Mouse (Mus musculus) telencephalon, adult 2 months (tissue): ENCODE measurements around the gene Upf1.
A peak's percentile ranks its signal among the peaks of the same experiment; 100 is the strongest.

Source experiments
- DNase-seq: peaks from one replicate; pipeline ENCODE4 v3.0.0-alpha.2; 2011; ENCODE audit warnings: low read depth, low spot score

Upf1 gene

DNA sequence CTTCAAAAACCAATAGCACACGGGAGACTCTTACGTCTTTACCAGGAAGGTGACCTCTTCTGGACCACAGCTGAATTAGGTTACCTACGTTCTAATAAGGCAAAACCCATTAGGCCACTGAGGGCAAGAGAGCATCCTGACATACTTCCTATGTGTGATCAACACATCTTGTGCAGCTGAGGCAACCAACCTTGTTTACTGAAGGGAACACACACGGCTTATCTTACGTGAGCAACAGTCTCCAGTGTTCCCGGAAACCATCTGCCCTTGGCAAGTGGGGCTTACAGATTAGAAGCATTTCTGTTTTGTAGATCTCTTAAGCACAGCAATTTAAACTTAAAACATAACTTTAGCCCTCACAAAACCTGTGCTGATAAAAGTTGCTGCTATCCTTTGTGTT is 25.6 kb downstream of the Upf1 start:
- no peak for DNase-seq

- no peak for DNase-seq
Observed at GRCm38 (mm10) chr8:70323716-70324115, 29.4 kb downstream of the Upf1 start.

DNA sequence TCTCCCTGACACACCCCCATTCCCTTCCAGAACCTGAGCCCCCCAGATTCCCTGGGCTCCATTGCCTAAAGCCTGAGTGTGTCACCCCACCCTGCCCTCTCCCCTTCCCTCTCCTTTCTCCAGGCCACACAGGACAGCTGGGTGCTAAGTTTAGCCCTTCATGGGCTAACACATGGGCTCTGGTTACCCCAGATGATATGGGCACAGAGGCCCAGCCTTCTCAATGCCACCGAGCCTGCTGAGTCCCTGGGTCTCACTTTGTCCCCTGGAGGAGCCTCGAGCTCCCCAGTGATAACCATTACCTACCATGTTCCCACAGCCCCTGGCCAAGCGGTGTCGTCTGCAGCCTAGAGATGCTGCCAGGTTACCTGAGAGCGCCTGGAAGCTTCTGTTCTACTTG is 35.2 kb downstream of the Upf1 start:
- DNase-seq = no peak

DNA sequence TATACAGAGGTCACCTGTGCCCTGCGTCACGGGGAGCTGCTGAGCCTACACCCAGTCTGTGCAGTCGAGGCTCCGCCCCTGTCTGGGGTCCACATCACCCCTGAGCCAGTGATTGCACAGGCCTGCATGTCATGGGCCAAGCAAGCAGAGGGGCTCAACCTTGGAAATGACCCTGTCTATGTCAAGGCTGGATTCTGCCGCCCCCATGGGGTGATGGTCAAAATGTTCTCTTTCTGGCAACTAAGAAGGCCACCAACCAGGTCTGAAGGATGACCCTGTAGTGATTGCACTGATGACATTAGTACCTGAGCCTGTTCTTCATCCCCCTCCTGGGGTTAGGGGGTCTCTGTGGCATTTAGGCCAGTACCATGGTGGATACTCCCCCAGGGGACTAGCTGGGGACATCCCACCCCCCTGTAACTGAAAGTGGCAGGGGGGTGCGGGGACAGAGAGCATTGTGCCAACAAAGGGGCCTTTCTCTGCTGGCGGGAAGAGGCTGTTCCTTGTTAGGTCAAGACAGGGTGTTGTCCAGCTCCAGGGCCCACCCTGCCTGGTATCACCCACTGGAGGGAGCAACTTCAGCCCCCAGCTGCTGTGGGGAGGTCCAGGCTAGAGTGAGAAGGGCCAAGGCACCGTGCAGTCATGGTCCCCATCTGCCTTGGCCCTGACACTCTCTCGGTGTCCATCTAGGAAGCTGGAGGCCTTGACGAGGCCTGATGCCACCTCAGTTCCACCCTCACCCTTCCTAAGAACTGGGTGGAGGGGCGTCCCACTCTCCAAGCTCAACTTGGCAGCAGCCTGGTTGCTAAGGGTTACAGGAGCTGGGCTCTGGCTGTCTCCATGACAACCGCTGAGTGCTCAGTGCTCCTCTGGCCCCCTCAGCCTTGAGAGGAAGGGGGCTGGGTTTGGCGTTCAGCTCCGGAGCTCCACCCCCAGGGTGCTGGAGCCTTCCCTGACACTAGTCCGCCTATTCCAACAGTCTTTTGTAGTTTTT is 36.3 kb downstream of the Upf1 start:
- DNase-seq = peak; percentile 93

- DNase-seq = no peak
Observed at GRCm38 (mm10) chr8:70315624-70316510, 37.2 kb downstream of the Upf1 start, which contains the start of gene Cers1. Cers1 (plus strand) TSS chr8:70315775.

DNA sequence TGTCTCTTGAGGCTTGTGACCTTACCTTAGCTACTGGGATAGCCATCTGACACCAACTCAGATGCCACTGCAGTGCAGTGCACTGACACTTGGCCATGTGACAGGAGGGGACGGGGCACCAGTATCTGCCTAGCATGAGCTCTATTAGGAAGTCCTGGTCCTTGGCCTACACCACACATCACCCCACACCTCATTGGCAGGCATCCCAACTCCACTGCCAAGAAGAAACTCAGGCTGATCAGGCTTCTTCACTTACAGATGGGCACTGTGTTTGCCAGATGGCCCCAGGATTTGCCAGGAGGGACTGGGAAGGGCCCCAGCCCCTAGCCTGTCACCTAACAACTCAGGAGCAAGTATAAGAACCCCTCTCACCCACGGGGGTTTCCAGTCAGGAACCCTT is 39.7 kb downstream of the Upf1 start:
- DNase-seq = no peak

DNA sequence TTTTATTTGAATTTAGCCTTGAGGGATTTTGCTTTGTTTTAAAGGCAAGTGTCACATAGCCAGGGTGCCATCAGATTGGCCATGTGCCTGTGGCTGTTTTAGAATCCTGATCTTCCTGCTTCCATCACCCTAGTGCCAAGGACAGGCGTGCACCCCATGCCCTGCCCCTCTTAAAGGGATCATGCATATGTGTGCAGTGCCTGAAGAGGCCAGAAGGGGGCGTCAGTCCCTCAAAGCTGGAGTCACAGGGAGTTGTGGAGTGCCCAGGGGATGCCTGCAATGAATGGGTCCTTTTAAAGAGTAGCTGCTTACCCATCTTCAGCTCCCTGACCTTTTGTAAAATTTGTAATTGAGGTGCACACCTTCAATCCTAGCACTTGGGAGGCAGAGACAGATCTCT is 43.8 kb downstream of the Upf1 start:
- DNase-seq = no peak

DNA sequence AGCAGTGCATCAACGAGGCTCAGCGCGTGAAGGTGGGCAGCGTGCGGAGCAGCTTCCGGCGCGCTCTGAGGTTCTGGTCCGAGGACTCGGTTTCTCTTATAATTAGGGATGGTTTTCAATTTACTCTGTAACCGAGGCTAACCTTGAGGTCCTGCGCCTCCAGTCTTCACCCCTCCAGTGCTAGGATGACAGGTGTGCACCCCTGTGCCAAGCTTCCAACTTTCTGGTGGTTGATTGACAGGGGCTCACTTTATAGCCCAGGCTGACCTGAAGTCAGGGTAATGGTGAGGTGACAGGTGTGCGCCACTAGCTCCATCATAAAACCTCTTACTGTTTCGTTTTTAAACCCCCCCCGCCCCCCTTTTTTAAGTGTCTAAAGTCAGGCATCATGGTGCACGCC is 50.2 kb downstream of the Upf1 start:
- no peak for DNase-seq

DNA sequence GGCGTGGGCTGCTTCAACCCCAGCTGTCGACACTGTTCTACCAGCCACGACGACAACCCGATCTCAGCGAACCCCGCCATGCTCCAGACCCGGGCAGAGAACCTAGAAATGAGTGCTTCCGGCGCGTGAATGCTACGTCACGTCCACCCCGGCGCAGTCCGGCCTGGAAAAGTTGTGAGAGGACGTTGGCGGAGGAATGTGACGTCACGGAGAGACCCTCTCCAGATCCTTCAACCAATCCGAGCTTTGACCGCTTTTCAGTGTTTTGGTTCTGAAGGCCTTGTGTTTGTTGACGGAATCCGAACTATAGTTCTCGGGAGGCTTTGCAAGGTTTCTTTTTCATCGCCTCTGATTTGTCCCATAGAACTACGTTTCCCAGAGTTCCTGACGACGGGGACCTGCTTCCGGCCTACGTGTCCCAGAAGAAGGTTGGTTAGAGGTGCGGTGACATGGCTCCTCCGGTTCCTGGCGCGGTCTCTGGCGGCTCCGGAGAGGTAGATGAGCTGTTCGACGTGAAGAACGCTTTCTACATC is 50.7 kb downstream of the Upf1 start, which contains the start of the genes Ddx49 and Cope:
Ddx49 (minus strand) TSS at position 132 of the 533 bp plus-strand sequence.
Cope (plus strand) TSS at position 161 of the 533 bp plus-strand sequence.
- DNase-seq = peak; percentile 96

DNA sequence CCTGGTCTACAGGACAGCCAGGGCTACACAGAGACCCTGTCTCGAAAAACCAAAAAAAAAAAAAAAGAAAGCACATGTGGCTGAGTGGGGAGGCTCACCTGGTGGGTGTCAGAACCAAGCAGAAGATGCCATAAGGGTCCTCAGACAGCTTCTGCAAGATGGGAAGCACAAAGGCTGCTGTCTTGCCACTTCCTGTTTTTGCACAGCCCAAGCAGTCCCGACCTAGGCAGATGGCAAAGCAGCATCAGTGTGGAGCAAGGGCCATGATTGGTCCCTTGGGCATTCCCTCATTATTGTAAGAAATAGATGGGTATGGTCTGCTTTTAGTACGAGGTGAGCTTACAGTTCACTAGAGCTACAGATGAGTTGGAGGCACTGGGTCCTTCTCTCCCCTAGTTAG is 52.2 kb downstream of the Upf1 start:
- no peak for DNase-seq

DNA sequence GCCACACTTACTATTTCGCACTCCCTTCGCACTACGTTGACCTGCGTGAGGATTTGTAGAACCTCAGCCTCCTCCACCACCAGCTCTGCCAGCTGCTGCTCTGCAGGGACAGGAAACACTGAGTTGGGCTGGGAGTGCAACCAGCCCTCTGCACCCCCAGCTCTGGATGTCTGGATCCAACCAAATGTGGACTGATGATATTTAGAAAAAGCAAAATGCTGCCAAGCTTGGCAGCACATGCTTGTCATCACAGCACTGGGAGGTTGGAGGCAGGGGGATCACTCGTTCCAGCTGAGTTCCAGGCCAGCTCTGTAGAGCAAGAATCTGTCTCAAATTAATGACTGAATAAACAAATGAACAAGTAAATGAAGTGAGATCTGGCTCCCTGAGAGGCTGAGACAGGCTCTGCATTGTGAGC is 59.1 kb downstream of the Upf1 start:
- no peak for DNase-seq

DNA sequence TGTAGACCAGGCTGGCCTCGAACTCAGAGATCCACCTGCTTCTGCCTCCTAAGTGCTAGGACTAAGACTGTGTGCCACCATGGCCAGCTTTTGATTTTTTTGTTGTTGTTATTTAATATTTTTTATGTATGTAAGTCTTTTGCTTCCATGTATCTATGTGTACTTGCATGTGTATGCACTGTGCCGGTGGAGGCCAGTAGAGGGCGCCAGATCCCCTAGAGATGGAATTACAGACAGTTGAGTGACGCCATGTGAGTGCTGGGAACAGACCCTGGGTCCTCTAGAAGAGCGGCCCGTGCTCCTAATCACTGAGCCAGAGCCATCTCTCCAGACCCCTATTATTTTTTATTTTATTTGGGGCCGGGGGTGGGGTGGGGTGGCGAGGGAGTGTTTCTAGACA is 66.3 kb downstream of the Upf1 start:
- DNase-seq = no peak

DNA sequence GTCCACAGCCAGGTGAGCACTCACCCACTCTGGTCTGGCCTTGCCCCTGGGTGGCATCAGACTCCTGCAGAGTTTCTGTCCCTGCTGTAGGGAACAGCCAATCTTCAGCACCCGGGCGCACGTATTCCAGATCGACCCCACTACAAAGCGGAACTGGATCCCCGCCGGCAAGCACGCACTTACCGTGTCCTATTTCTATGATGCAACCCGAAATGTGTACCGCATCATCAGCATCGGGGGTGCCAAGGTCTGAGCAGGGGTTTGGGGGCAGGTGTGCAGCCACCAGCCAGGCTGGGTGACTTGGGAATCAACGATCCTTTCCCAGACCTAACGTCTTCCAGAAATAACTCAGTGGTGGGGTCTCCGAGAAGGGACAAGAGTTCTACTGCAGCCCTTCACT is 67.8 kb downstream of the Upf1 start:
- no peak for DNase-seq

DNA sequence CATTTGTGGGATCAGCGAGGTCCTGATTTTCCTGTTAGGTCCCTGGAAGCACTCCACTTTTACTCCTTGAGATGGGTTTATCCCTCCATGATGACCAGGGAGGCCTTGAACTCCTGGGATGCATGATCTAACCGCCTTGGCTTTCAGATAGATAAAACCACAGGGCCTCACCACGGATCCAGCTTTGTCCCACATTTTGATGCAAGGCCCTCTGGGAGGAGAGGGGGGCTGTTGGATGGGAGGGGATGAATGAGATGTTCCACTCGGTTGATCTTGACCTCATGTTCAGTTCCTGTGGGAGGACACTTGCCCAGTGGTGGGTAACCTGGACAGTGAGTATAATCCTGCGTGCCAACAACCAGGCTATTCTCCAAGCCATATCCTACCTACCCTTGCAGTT is 68.7 kb downstream of the Upf1 start:
- no peak for DNase-seq

DNA sequence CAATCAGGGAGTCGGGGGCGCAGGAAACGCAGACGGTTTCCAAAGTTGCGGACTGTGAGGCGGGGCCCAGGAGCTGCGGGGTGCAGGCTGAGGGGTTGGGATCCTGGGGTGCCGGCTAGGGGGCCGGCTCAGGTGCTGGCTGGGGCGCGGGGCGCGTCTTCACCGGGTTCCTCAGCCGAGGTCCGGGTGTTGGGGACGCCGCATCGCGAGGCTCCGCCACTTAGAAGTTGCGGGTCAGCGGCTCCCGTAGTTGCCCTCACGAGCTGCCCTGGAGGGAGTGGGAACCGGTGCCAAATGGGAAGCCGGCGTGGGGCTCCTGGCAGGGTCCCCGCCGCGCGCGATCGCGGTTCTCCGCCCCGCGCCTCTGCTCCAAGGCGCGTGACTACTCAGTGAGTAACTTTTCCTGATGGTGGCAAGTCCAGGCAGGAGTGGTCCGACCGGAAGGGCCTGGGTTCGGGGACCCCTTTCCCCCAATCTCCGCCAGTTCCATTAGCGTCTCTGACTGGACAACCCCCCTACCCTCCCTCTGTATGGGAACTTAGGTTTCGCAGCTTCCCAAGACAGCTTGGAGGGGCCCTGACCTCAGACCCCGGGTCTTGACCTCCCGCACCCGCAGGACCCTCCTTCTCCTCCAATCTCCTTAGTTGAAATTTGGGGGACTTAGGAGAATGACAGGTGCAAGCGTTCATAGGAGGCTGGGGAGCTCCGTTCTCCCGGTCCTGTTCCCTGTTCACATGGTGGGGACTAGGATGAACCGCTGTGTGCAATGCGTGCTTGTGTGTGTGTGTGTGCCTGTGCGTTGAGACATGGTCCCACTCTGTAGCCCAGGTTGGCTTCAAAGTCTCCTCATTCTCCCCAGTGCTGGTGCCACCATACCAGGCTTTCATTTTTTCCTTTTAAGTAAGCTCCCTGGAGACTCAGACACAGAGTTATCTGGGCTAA is 69.7 kb downstream of the Upf1 start:
- no peak for DNase-seq

DNA sequence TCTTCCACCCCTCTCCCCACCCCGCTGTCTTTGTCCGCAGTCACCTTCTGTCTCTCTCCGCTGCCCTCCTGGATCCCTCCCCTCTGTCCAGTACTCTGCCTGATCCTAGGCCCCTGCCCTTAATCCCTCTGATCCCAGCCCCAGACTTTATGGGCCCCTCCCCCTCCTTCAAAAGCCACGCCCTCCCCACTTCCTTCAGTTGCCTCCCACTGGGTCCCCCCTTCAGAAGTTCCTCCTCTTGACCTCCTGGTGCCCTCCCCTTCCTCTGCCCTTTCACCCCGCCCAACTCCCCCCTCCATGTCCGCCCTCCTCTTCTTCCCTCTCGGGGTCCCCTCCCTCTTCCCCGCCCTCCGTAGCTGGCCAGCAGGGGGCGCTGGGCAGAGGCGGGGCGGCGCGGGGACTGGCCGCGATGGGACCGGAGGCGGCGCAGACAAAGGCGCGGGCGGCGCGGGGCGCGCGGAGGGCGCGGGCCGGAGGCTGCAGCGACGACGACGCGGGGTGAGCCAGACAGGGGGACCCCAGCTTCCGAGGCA is 70.4 kb downstream of the Upf1 start, which contains the start of gene Homer3:
Homer3 (plus strand) TSS at position 225 of the 533 bp plus-strand sequence.
- DNase-seq = peak; percentile 55
